Mouse (Mus musculus): Measurements from ENCODE around the gene Pdgfd. TPM values are rescaled to one million over a fixed set of nuclear protein-coding genes. Genes with fewer than 3 reads are reported as not detected.

Pdgfd gene
- polyA plus RNA-seq, 3 experiments from 2014 or later = not detected

DNA sequence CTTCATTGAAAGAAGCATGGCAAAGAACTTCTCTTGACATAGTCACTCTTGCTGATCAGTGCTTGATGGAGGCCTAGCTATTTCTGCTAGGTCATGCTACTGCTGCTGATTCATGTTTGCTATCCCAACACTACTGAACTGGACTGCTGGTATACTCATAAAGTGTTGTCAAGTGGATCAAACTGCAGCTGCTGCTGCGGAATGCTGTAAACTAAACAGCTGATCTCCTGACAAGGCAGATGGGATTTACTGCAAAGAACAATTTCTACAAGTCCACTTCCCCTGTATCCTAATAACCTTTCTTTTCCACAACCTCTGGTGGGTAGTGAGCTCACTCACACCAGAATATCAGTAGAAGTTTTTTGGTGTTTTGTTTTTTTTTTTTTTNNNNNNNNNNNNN is 148.7 kb downstream of the Pdgfd start:
- no peak for ATAC-seq

DNA sequence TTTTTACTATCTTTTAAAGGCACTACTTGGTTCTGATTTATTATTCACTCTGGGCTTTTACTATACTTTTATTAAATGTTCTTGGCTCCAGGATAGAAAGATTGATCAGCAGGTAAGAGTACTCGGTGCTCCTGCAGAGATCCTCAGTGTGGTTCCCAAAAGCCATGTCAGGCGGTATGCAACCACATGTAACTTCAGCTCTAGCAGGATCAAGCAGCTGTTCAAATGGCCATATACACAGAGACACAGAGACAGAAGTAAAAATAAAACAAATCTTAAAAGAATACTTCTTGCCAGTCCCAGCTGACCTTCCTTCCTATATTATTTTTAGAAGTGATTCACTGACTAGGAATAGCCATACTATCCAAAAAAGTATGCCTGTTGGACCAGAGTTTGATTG is 157.0 kb downstream of the Pdgfd start:
- ATAC-seq = no peak

DNA sequence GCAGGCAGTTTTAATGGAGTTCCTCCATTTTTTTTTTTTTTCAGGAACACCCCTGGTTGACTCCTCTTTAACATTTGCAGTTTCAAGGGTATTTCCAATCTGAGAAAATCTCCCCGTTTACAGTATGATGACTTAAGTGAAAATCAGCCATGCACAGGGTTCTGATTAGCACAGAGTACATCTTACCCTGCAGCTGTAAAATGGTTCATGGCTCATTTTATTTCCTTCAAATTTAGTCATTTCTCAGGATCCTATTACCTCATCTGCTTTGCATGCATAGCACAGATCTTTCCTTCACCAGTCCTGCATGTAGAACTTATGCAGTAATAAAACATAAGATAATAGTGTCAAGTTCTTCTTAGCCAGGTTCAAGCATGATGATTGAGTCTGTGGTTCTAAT is 165.1 kb downstream of the Pdgfd start:
- ATAC-seq = no peak

DNA sequence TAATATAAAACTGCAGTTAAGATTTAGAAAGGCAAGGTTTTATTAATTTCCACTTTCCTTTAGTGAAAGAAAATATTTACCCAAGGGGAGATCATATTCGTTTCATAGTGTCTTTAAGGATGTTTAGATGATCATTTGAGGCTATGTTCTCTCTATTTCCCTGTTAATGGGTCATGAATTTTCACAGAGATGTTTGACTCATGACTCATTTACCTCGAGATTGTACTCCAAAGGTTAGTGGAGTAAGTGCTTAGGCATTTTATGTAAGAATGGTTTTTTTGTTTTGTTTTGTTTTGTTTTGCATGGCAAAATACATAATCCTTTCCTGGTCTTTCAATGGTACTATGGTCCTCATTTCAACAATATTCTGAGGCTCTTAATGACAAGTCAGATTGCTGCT is 167.9 kb downstream of the Pdgfd start:
- no peak for ATAC-seq

DNA sequence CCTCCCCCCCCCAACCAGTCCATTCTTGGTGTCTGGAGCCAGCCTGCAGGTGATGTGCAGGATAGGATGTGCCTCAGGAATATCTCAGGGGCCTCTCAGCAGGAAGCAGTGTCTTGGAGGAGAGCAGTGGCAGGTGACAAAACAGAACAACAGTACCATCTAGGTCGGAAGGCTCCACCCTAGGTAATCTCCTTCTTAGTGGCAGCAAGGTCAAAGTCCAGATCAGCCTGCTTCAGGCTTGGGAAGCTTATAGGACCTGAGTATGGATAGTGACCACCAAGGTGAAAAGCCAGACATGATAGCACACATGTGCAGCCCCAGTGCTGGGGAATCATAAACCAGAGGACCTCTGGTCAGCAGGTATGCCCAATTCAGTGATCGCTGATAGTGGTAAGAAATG is 169.5 kb downstream of the Pdgfd start:
- ATAC-seq = no peak

DNA sequence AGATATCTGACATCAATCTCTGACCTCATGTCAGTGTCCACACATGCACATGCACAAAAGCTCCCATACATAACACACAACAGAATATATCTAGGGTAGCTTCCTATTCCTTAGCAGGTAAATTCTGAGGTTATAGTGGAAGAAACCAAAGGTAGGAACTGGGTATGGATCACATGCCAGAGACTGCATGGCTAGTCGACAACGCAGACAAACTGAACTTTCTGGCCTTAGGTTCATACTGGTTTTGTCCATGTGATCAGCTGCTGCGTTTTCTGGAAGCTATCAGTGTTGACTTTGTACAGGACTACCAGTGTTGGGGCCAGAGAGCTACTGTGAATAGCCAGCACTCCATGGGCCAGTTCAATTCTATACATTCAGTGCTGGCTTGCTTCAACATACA is 170.0 kb downstream of the Pdgfd start:
- ATAC-seq = no peak

DNA sequence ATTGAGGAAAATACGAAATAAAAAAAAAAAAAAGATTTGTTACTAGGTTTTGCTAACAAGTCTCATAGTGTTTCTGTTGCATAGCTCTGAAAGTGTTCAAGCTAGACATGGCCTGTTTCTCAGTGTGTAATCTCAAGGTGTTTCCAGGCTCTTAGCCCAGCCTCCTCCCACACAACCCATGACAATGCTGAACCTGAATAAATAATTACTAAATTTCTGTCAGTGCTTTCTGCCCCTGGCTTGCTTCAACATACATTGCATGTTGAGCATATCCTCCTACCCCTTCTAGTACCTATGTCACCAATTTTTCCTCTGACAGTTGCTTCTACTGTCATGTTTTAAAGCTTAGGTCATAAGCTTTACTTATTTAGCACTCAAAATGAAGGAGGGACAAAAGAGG is 171.0 kb downstream of the Pdgfd start:
- ATAC-seq = no peak

DNA sequence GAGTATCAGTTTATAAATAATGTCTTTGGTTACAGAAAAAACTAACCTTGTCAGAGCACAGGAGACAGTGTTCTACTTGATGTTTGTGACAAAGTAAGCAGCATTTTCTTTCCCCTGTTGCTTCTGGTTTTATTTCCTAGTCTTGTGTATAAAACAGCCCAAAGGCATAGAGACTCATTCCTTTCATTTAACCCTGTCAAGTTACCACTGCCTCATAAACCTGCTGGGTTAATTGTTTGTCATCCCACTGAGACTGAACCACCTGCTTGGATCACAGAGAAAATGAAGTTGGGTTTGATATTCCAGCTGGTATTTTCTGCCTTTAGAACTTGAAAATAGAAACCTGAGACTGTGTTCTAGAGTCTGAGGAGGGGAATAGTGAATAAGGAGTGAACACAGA is 172.4 kb downstream of the Pdgfd start:
- ATAC-seq = no peak

DNA sequence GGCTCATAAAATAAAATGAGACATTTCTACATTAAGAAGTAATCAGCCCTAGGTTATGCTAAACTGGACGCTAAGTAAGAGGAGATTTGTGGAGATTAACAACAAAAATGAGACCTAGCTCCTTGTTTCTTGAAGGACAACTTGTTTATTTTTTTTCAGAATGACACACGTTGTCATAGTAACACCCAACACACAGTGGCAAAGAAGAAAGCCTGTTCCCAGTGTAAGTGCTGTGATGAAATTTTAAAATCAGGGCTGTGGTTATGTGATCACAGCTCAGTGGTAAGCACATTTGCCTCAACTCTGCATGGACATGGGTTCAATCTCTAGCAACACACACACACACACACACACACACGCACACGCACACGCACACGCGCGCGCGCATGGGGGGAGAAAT is 174.5 kb downstream of the Pdgfd start:
- ATAC-seq = no peak

DNA sequence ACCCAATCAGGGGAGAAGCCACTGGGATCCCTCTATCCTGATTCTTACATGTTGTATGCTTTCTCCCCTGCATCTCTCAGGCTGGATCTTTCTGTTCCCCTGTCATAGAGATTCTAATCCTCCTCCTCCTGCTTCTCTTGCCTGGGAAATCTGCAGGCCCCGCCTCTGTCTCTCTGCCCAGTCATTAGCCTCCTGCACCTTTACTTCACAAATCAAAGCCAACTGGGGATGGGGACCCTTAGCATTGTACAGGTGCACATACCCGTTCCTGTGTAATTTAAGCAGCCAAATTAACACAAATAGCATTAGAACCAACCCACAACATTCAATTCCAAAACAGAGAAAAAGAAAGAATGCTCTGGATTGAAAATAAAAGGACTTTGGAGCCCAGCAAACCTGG is 176.1 kb downstream of the Pdgfd start:
- no peak for ATAC-seq

DNA sequence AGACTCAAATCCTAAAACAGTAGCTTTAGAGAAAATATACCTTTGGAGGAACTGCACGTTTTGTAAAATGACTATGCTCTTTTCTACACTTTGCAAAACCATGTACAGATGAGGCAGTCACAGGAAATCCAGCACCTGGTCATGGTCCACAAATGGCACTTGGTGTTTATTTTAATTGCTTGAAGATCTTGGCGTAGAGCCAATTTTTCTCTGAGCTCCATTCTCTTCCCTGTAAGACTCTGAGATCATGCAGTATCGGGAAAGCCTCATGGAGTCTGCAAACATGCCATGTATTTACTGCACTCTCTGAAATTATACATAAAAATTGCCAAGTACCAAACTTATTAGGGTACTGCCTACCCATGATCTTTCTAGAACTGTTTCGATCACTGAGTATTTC is 176.5 kb downstream of the Pdgfd start:
- no peak for ATAC-seq

DNA sequence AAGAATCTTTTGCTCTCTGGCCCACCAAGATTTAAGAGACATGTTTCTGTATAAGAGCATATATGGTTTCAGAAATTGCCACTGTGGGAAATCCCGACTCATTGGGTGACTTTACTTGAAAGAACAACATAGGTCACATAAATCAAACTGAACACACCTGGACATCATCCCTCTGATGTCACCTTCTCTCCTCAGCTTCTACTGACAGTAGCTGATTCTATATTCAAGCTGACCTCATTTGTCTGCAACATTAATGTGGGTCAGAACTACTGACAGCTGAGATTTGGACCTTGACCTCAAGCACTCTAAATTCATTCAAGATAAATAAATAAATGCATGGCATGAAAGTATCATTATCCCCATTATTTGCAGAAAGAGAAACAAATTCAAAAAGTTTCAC is 177.0 kb downstream of the Pdgfd start:
- ATAC-seq = no peak

DNA sequence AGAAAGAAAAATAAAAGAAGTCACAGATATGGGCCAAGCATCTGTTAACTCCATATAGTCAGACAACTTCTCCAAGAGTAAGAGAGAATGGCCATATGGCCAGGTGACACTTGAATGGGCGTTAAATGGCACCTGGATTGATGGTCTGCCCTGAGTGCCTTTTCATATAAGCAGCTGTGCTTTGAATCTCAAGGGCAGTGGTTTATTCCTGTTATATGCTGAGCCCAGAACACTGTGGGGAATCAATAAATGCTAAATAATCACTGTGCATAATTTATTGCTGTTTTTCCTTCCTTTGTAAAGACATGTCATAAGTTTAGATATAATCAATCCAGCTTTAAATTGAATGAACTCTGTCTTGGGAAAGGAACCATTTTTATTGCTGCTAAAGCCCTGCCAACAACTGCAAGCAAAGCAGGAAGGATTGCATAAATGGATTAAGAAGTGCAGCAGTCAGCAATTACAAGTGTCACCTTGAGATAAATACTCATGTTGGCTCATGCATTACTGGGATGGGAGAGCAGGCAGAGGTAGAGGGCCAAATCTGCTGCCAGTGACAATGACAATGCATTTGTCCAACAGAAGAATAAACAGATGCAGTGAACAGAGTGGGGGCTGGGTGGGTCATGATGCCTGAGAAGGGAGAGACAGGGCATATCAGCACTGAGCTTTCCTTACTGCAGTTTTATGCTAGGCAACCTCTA is 185.0 kb downstream of the Pdgfd start:
- no peak for ATAC-seq

DNA sequence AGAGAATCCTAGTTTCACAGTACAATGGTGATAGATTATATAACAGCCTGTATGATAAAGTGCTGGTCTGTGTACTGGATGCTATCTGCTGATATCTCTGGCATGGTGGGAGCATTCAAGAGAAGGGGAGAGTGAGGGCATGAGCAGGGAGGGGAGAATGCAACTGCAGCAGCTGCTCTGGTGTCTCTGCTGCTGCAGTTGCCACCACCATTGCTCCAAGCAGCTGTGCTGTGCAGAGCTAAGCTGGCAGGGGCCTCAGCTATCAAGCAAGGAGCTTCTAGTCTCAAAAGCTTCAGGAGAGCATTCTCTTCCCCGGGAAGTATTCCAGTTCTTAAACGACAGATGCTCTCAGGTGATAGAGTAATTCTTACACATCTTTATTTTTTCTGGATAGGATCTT is 192.4 kb downstream of the Pdgfd start:
- ATAC-seq = no peak

DNA sequence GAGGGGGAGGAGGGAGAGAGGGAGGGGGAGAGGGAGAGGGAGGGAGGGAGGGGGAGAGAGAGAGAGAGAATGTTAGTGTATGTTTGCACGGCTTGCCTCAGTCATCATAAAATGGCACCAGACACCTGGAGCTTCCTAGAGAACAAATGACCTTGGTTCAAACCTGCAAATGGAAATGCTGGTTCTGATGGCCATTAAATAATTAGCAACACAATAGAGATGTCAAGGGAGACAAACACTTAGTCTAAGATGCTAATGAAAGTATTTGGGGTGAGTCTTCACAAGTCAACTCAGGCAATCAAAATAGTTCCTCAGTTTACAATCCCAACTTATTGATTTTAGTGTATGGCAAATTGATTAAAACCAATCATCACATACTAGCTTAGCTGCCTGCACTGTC is 198.2 kb downstream of the Pdgfd start:
- no peak for ATAC-seq

DNA sequence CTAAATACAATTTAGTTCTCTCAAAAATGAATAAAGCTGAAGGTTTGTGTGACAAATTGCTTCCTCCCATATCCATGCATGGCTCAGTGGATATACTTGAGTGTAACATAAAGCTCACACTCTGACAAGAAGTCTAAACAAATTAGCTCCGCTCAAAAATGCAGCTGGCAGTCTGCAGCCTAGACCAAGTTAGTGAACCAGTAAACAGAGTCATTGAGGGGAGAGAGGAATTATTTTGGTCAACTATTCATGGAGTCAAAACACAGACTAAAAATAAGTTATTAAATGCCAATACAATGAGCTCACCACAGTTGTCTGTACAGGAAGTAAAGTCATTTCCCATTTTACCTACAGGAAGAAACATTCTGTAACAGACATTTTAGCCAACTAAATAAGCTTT is 233.4 kb downstream of the Pdgfd start:
- no peak for ATAC-seq

DNA sequence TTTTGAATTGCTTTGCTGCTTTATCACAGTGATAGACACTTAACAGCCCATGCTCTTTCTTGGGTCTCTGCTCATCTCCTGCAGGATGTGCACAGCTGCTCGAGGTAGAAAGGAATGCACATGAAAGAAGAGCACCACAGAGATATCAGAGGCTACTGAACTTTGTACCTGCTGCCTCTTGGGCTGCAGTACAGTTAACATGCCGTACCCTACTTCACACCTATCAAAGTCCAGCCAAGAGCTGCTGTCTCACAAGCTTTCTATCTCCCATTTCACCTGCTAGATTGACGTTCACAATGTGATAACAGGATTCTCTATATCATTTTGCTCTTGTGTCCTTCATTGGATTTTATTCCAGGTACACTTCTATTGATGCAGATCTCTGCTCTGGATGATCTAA is 238.2 kb downstream of the Pdgfd start:
- no peak for ATAC-seq

DNA sequence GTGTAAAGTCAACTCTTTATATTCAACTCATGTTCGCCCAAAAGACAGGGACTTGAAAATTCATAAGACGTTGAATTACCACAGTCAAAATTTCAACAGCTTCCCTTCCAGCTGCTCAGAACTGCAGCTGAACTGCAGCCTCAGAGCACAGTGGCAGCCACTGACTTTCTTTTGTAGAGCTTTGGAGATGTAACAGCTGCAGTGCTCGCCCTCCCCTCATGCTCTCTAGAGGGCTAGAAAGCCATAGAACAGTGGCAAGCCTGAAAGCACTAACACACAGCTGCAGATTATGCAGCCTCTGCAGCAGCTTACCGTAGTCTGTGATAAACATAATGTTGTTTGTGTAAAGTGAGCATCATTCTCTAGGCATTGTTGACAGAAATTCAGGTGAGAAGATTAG is 239.6 kb downstream of the Pdgfd start:
- no peak for ATAC-seq

DNA sequence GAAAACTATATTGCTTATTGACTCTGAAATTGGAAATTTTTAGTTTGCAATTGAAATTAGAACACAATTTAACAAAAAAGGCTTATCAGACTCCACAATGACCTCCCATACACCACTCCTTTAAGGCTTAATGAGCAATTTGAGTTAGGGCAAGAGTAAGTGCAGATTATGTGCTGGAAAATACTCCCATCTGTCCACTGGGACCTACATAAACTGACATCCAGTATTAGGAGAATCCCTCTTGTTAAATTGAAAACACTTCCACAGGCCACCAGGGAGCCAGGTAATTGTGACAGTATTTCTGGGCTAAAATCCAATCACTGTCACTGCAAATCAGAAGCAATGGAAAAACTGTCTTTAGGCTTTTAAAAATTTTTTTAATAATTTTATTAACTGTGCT is 256.2 kb downstream of the Pdgfd start:
- ATAC-seq = no peak

Other genes starting within 250 kb of the Pdgfd start
- gene Ddi1, start 101.3 kb downstream of the Pdgfd start, polyA plus RNA-seq (2017; shearing (Covaris generic)) = under 1 TPM in 1 of 3 experiments, not detected in 2; 0.08 TPM